Mouse (Mus musculus) left cerebral cortex, adult 2 months (tissue): Measurements from ENCODE around the gene Gtpbp10. TPM values are rescaled to one million over a fixed set of nuclear protein-coding genes. Genes with fewer than 3 reads are reported as not detected.
A peak's percentile ranks its signal among the peaks of the same experiment; 100 is the strongest.

Experiments used
- DNase-seq, 2 experiments: peaks; one replicate each; pipeline ENCODE4 v3.0.0; 2021 to 2022; ENCODE audit warnings: low spot score in 2 of 2, mixed read lengths in 1 of 2; ENCODE audit errors: extremely low spot score in 1 of 2
- H3K27ac ChIP-seq: fragments of 200-600 bp; 2 replicates; pipeline ENCODE4 v1.8.1; 2022
- H3K4me3 ChIP-seq: fragments of 200-600 bp; 2 replicates; pipeline ENCODE4 v1.8.1; 2022
- CTCF ChIP-seq: fragments of 200-600 bp; IDR thresholded peaks from 2 replicates; pipeline ENCODE4 v1.8.1; 2022; ENCODE audit warnings: antibody characterized with exemption, mild to moderate bottlenecking, moderate library complexity
- intact Hi-C: fragments of 180-260 bp; cut with DNase I; formaldehyde crosslinking; loops from one replicate; pipeline ENCODE4 v1.15.1; 2025
- long read RNA-seq, 2 experiments: library from polyadenylated mRNA; stranded (forward); transcript quantifications; one replicate each; pipeline ENCODE4 v2.0.0; 2021; ENCODE audit warnings: borderline mapping rate in 2 of 2
- total RNA-seq, 2 experiments: library from RNA; stranded (reverse); gene quantifications; 2 replicates each; pipeline ENCODE4 v1.2.3; 2021

Gene Gtpbp10
- total RNA-seq, result 10 to 100 TPM; 10.8 to 12.0 TPM
- long read RNA-seq, experiment 1, partial matches to known transcripts, result 0 of 2 reads
- long read RNA-seq, experiment 1, other reads (novel, unspliced or antisense), result 0 of 2 reads
- long read RNA-seq, experiment 2, partial matches to known transcripts, result 0 of 5 reads
- long read RNA-seq, experiment 2, other reads (novel, unspliced or antisense), result 3 of 5 reads

- peak; percentile 90 to 97 for DNase-seq
- Histone ChIP-seq H3K4me3 (peak within 1 kb of the TSS; percentile 81), H3K27ac (peak within 1 kb of the TSS; percentile 58)
- no peak for TF ChIP-seq CTCF
- intact Hi-C loops, result loop anchor here (5.0 kb wide), 1 partner anchor 47 kb away; the partner anchor contains the start of gene Cldn12
Observed at GRCm38 (mm10) chr5:5559079-5559740, at the start of gene Gtpbp10. TSS of gene Gtpbp10 (minus strand) at chr5:5559538.

GRCm38 (mm10) chr5:5587686-5588085, 28.3 kb upstream of the Gtpbp10 start:
- H3K27ac ChIP-seq, result no peak overlapping the region
- H3K4me3 ChIP-seq, result no peak overlapping the region
- intact Hi-C loops, result no loop called here
- TF ChIP-seq CTCF, result no peak
- DNase-seq, result no peak

- no peak for TF ChIP-seq CTCF
- Histone ChIP-seq H3K27ac (no peak within 1 kb of the TSS), H3K4me3 (peak within 1 kb of the TSS; percentile 49)
- DNase-seq, result peak in 1 of 2 experiments; percentile 35
- intact Hi-C loops, result no loop called here
Observed at GRCm38 (mm10) chr5:5573749-5574317, 14.5 kb upstream of the Gtpbp10 start, which contains the start of gene Gm8773. TSS of gene Gm8773 (plus strand) at chr5:5573799.

DNA sequence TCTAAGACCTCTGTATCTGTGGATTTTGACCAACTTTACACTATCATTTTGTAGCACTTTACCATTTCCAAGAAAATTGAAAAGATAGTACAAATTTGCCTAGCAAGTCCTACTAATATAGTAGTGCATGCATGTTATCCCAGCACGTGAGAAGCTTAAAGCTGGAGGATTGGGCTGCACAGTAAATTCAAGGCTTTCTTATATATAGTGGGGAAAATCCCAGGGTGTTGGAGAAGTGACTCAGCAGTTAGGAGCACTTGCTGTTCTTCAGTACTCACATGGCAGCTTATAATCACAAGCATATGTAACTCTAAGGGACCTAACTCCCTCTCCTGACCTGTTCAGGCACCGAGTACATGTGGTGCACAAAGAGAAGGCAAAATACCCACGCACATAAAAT, 3.1 kb upstream of the Gtpbp10 start:
- DNase-seq, result no peak
- intact Hi-C loops, result no loop called here
- TF ChIP-seq CTCF, result no peak
- H3K27ac ChIP-seq, result no peak overlapping the region
- H3K4me3 ChIP-seq, result no peak overlapping the region

DNA sequence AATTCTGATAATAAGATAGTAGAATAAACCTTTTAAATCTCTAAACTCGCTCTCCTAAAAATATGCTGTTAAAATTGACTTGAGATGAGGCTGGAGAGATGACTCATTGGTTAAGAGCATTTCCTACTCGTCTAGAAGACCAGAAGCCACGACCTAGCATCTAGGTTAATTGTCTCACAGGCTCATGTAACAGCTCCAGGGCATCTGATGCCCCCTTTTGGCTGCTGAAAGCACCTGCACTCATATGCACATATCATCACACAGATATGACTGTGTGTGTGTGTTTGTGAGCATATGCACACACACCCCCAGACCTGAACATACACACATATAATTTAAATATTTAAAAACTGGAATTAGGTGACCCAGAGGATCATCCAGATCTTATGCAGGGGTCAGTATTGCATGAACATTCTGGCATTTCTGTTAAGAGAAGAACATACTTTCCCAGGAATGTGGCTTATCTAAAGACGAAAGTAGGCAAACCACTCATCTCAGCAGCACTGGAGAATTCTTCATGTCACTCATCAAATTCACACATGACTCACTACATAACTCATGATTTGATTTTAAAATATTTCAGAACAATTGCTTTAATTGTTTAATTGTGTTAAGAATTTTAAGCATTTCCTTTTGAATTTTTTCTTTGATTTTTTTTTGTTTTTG, 1.8 kb upstream of the Gtpbp10 start:
- H3K4me3 ChIP-seq, result no peak overlapping the region
- H3K27ac ChIP-seq, result no peak overlapping the region
- intact Hi-C loops, result no loop called here
- DNase-seq, result no peak
- no peak for TF ChIP-seq CTCF

DNA sequence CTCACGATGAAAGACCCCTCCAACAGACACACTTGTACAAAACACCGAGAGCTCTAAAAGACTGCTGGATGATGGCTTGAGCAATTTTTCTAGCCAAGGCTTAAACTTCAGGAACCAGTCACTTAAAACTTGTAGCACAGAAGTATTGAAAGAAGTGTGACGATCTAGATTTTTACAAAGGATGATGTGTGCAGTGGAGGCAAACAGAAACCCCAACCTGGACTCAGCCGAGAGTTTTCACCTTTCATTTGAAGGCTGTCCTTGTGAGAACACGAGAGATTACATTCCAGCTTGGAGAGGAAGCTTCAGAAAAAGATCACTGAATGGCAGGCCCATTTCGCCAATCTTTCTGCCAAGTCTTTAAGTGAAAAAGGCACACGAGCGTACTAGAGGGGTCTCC, 460 bp upstream of the Gtpbp10 start:
- Histone ChIP-seq H3K4me3 (peak overlapping the region; percentile 81), H3K27ac (peak overlapping the region; percentile 58)
- DNase-seq, result no peak
- no peak for TF ChIP-seq CTCF
- intact Hi-C loops, result loop anchor here (5.0 kb wide), 1 partner anchor 47 kb away; the partner anchor contains the start of gene Cldn12

- intact Hi-C loops, result no loop called here
- Histone ChIP-seq H3K4me3 (no peak overlapping the region), H3K27ac (no peak overlapping the region)
- no peak for DNase-seq
- no peak for TF ChIP-seq CTCF
Observed at GRCm38 (mm10) chr5:5551110-5551509, 8.2 kb downstream of the Gtpbp10 start.

- TF ChIP-seq CTCF, result no peak
- no peak overlapping the region for H3K4me3 ChIP-seq
- no peak for DNase-seq
- intact Hi-C loops, result no loop called here
- H3K27ac ChIP-seq, result no peak overlapping the region
Observed at GRCm38 (mm10) chr5:5540385-5540784, 19.0 kb downstream of the Gtpbp10 start.

DNA sequence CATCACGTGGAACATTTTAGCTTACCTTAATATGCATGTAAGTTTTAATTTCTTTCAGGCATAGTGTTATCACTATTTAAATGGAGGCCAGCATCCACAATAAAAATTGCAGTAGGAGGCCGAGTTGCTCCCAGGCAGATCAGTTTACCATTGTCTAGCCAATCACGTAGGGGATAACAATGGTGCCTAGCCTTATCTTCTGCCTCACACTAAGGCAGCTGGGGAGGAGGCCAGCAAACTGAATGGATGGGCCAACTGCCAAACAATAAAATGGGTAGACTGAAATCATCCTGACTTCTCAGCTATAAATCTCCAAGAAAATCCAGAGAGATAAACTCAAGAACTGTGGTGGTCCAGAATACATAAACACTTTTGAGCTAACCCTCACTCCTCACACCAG, 19.6 kb downstream of the Gtpbp10 start:
- H3K4me3 ChIP-seq, result no peak overlapping the region
- no peak overlapping the region for H3K27ac ChIP-seq
- TF ChIP-seq CTCF, result no peak
- intact Hi-C loops, result no loop called here
- no peak for DNase-seq

DNA sequence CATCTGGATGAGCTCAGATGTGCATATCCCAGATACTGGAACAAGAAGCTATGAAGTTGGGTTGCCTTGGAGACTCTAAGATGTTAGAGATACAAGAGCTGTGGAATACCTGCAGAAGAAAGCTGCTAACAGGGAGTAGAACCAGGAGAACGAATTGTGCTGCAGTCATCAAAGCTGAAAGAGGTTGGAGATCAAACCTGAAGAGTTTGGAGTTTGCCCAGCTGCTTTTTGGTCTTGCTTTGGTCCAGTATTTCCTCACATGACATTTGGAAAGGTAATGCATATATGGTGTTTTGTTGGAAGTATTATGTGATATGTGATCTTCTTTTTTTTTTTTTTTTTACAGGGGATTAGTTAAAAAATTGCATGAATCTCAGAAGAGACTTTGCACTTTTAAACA, 23.2 kb downstream of the Gtpbp10 start:
- intact Hi-C loops, result no loop called here
- Histone ChIP-seq H3K27ac (no peak overlapping the region), H3K4me3 (no peak overlapping the region)
- no peak for DNase-seq
- TF ChIP-seq CTCF, result no peak

DNA sequence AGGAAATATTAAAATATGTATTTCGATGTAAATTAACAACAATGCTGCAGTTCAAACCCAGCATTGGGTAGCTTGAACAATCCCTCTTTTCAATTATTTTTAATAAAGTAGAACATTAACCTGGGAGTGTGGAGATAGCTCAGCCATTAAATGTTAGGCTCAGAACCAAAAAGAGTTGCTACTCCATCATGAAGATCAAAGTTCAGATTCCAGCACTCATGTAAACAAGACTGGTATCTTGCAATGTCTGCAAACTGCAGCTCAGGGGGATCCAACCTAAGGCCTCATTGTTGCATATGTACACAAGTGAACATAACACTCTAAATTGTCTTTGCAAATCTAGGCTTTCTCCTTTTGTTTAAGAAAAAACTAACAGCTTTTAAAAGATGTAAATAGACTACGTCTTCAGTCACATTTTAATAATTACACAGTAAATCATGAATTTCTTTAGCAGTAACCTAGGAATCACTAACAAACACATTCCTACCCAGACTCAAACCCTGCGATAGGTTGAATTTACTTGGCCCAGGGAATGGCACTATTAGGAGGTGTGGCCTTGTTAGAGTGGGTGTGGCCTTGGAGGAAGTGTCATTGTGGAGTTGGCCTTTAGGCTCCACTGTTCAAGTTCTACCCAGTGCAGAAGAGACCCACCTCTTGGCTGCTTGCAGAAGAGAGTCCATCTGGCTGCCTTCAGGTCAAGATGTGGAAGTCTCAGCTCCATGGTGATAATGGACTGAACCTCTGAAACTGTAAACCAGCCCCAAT, 25.5 kb downstream of the Gtpbp10 start:
- TF ChIP-seq CTCF, result no peak
- intact Hi-C loops, result no loop called here
- no peak for DNase-seq

More for the DNA sequence above, 25.5 kb downstream of the Gtpbp10 start:
- no peak overlapping the region for H3K27ac ChIP-seq
- no peak overlapping the region for H3K4me3 ChIP-seq
